18 mouse cellular contexts compared by ENCODE assay signal in genomic region chr9:123991312-123991906, GRCm38 (mm10). TPM values are rescaled to one million over a fixed set of nuclear protein-coding genes. Genes with fewer than 3 reads are reported as not detected.
DNase-seq lines count a peak whose midpoint lies in the region; ATAC-seq and TF ChIP-seq lines count a peak whose summit lies in the region.
"Had no signal": no experiment of that assay in that cellular context is flagged by ENCODE, and none has a peak within 500 bp of the region (broad histone marks: within the 10 kb centered on the region; RNA-seq: fewer than 3 reads in every experiment).

No protein-coding gene starts in this region.

- H3K79me2 ChIP-seq in liver, adult 2 months (ENCODE audit: control insufficient read depth, insufficient read depth, low read length) = no peaks in the 10 kb centered on the region

- no peak overlapping the region for H3K27ac ChIP-seq in liver, adult 2 months (replicated peaks; ENCODE audit: insufficient read depth, low read depth, low read length)
- H3K27ac ChIP-seq in bone marrow macrophage, adult 2 months (ENCODE audit: insufficient read depth, low read depth, low read length) = peak overlapping the region; percentile 41
- H3K27ac ChIP-seq in hindbrain, embryonic 14.5 days = no peak overlapping the region
- H3K27ac ChIP-seq: embryonic facial prominence, embryonic 12.5 days; forebrain, embryonic 13.5 days; midbrain, embryonic 10.5 days had no signal

- no peaks in the 10 kb centered on the region for H3K36me3 ChIP-seq in liver, adult 2 months (ENCODE audit: control insufficient read depth, insufficient read depth, low read length)
- H3K36me3 ChIP-seq in hindbrain, embryonic 14.5 days (replicated peaks; ENCODE audit: control insufficient read depth, insufficient read depth) = no peaks in the 10 kb centered on the region
- H3K36me3 ChIP-seq: embryonic facial prominence, embryonic 12.5 days; midbrain, embryonic 10.5 days had no signal

- WGBS in liver, adult 2 months = 47% methylated on average over 1 of the region's 1 CpGs
- 64% methylated on average over 1 of the region's 1 CpGs for WGBS in hindbrain, embryonic 14.5 days

- TF ChIP-seq CTCF in liver, adult 2 months (IDR thresholded peaks at IDR 0.05; ENCODE audit: low read depth, low read length) = no peak
- TF ChIP-seq CTCF in bone marrow macrophage, adult 2 months (IDR thresholded peaks at IDR 0.05; ENCODE audit: low read depth, low read length) = no peak

- no peak overlapping the region for H3K9ac ChIP-seq in liver, adult 2 months (ENCODE audit: low read depth, low read length)
- no peak overlapping the region for H3K9ac ChIP-seq in hindbrain, embryonic 14.5 days
- H3K9ac ChIP-seq: embryonic facial prominence, embryonic 12.5 days; forebrain, embryonic 13.5 days had no signal

- no peak overlapping the region for H3K4me2 ChIP-seq in hindbrain, embryonic 14.5 days (replicated peaks)
- H3K4me2 ChIP-seq: embryonic facial prominence, embryonic 12.5 days; forebrain, embryonic 13.5 days had no signal

- peaks cover 3% of the 10 kb centered on the region; the same call in 1 of the 2 replicates for H3K4me1 ChIP-seq in liver, adult 2 months (ENCODE audit: control insufficient read depth, insufficient read depth, low read length)
- peaks cover 18% of the 10 kb centered on the region for H3K4me1 ChIP-seq in bone marrow macrophage, adult 2 months (ENCODE audit: control insufficient read depth, insufficient read depth, low read length)
- no peaks in the 10 kb centered on the region for H3K4me1 ChIP-seq in hindbrain, embryonic 14.5 days (replicated peaks; ENCODE audit: control insufficient read depth, insufficient read depth, low read length)
- H3K4me1 ChIP-seq: embryonic facial prominence, embryonic 12.5 days; forebrain, embryonic 13.5 days; midbrain, embryonic 10.5 days had no signal

- no peak for TF ChIP-seq POLR2A in liver, adult 2 months (IDR thresholded peaks at IDR 0.05; ENCODE audit: extremely low read depth, insufficient read depth, low read length)
- TF ChIP-seq POLR2A in bone marrow macrophage, adult 2 months (IDR thresholded peaks at IDR 0.05; ENCODE audit: borderline replicate concordance, low read depth, low read length) = no peak

- no peak overlapping the region for H3K4me3 ChIP-seq in liver, adult 2 months (ENCODE audit: insufficient read depth, low read depth, low read length)
- H3K4me3 ChIP-seq in bone marrow macrophage, adult 2 months (ENCODE audit: insufficient read depth, low read length) = no peak overlapping the region
- H3K4me3 ChIP-seq in hindbrain, embryonic 14.5 days (replicated peaks; ENCODE audit: low read length) = no peak overlapping the region
- H3K4me3 ChIP-seq: embryonic facial prominence, embryonic 12.5 days; forebrain, embryonic 13.5 days; midbrain, embryonic 10.5 days had no signal

- no peaks in the 10 kb centered on the region for H3K9me3 ChIP-seq in hindbrain, embryonic 14.5 days (ENCODE audit: control insufficient read depth, low read length)
- H3K9me3 ChIP-seq: embryonic facial prominence, embryonic 12.5 days; forebrain, embryonic 13.5 days; midbrain, embryonic 10.5 days had no signal

- peak; percentile 91 for ATAC-seq in megakaryocyte progenitor cell, adult 5-6 weeks (replicated peaks; ENCODE audit: poor library complexity)
- ATAC-seq in hindbrain, embryonic 14.5 days (ENCODE audit: low FRiP score) = no peak
- ATAC-seq: forebrain, embryonic 13.5 days; intestine, embryonic 16.5 days had no signal

- DNase-seq in liver, adult 2 months (ENCODE audit: extremely low read depth, low read depth, low spot score) = peak; percentile 23
- DNase-seq in liver = no peak
- DNase-seq in left cerebral cortex, adult 9 months (ENCODE audit: low spot score in 2 of 2) = peak; percentile 15 to 55
- no peak for DNase-seq in cerebellum, postnatal 4 days (ENCODE audit: low spot score in 2 of 2)
- no peak for DNase-seq in hindbrain, embryonic 14.5 days (ENCODE audit: low spot score)
- DNase-seq in thymus, postnatal 36 days = no peak
- DNase-seq: cerebellum, adult 9-10 months; lung, adult 2 months had no signal

- no peaks in the 10 kb centered on the region for H3K27me3 ChIP-seq in liver, adult 2 months (ENCODE audit: control insufficient read depth, insufficient read depth, low read length)
- H3K27me3 ChIP-seq in hindbrain, embryonic 14.5 days (ENCODE audit: control insufficient read depth, insufficient read depth, low read length) = no peaks in the 10 kb centered on the region
- H3K27me3 ChIP-seq: embryonic facial prominence, embryonic 12.5 days; forebrain, embryonic 13.5 days had no signal

RNA-seq across cellular contexts. Expression of gene Ccr1l1, which starts 13.2 kb away (rescaled TPM):
- not detected in 2 replicates for total RNA-seq in liver, adult 2 months (2014; rRNA removed)
- polyA plus RNA-seq in liver, adult 2 months (2012; rRNA removed) = 0.12 TPM in 1 of 2 replicates, not detected in the other
- 1.3 TPM in 1 of 2 replicates, not detected in the other for polyA plus RNA-seq in bone marrow macrophage, adult 2 months (2012; ENCODE audit: insufficient read depth, insufficient read length, missing spikeins)
- total RNA-seq in megakaryocyte progenitor cell, adult 5-6 weeks (2015) = 0.24 TPM in 1 of 2 replicates, not detected in the other
- not detected in 2 replicates for total RNA-seq in megakaryocyte progenitor cell, adult 5-6 weeks (2017)
- polyA plus RNA-seq in hindbrain, embryonic 14.5 days (2014; fragmentation: Nextera tagmentation; extraction: Ambion mirVana) = not detected in 2 replicates
- total RNA-seq: adrenal gland, postnatal 4 days; heart, postnatal 25 days had no signal
- polyA plus RNA-seq: embryonic facial prominence, embryonic 12.5 days; forebrain, embryonic 13.5 days; intestine, embryonic 16.5 days; large intestine, adult 2 months; lung, adult 2 months; midbrain, embryonic 10.5 days; neural tube, embryonic 11.5 days had no signal

RNA-seq across cellular contexts. Expression of gene Ccr1, which starts 22.9 kb away (rescaled TPM):
- under 0.01 and 0.20 TPM in 2 replicates for total RNA-seq in liver, adult 2 months (2014; rRNA removed)
- 0.04 TPM in 1 of 2 replicates, not detected in the other for polyA plus RNA-seq in liver, adult 2 months (2012; rRNA removed)
- 6.0 and 6.5 TPM in 2 replicates for polyA plus RNA-seq in bone marrow macrophage, adult 2 months (2012; ENCODE audit: insufficient read depth, insufficient read length, missing spikeins)
- total RNA-seq in megakaryocyte progenitor cell, adult 5-6 weeks (2015) = 4.5 and 5.1 TPM in 2 replicates
- 3.1 and 3.6 TPM in 2 replicates for total RNA-seq in megakaryocyte progenitor cell, adult 5-6 weeks (2017)
- 0.53 and 1.5 TPM in 2 replicates for polyA plus RNA-seq in hindbrain, embryonic 14.5 days (2014; fragmentation: Nextera tagmentation; extraction: Ambion mirVana)

RNA-seq across cellular contexts. Expression of gene Ccr3, which starts 30.4 kb away (rescaled TPM):
- total RNA-seq in liver, adult 2 months (2014; rRNA removed) = 0.13 and 0.18 TPM in 2 replicates
- polyA plus RNA-seq in liver, adult 2 months (2012; rRNA removed) = 0.04 and 0.17 TPM in 2 replicates
- polyA plus RNA-seq in bone marrow macrophage, adult 2 months (2012; ENCODE audit: insufficient read depth, insufficient read length, missing spikeins) = 4.6 and 4.9 TPM in 2 replicates
- 0.42 and 0.49 TPM in 2 replicates for total RNA-seq in megakaryocyte progenitor cell, adult 5-6 weeks (2015)
- total RNA-seq in megakaryocyte progenitor cell, adult 5-6 weeks (2017) = 0.42 and 0.57 TPM in 2 replicates
- polyA plus RNA-seq in hindbrain, embryonic 14.5 days (2014; fragmentation: Nextera tagmentation; extraction: Ambion mirVana) = not detected in 2 replicates
- total RNA-seq: heart, postnatal 25 days had no signal
- polyA plus RNA-seq: embryonic facial prominence, embryonic 12.5 days; forebrain, embryonic 13.5 days; midbrain, embryonic 10.5 days; neural tube, embryonic 11.5 days had no signal

Comparison
In these comparisons a context has a peak if more than half of its experiments do, and no peak if none do; other contexts are left out.
1. DNase-seq: peak in liver, adult 2 months (single experiment) and left cerebral cortex, adult 9 months (2 of 2); none in liver (single experiment), cerebellum, postnatal 4 days (0 of 2), hindbrain, embryonic 14.5 days (single experiment) and thymus, postnatal 36 days (0 of 2).